13 mouse cellular contexts compared by ENCODE assay signal in the genomic region with DNA sequence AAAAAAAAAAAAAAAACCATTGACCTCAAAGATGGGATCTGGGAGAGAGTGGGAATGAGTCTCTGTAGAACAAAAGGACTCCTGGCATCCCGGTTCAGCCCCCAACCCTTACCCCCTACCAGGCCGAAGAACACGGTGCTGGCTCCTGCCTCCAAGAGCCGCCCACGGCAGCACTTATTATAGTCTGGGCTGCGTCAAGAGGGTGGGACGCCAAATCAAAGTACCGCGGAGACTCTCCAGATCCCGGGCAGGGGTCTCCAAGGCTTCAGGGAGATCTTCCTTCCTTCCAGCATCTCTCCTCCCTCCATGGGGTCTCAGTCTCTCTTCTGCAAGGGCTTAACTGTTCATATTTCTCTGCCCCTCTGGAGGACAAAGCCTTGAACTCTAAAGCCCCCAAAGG. TPM values are rescaled to one million over a fixed set of nuclear protein-coding genes. Genes with fewer than 3 reads are reported as not detected.
DNase-seq lines count a peak whose midpoint lies in the region; ATAC-seq and TF ChIP-seq lines count a peak whose summit lies in the region.
"Had no signal": no experiment of that assay in that cellular context is flagged by ENCODE, and none has a peak within 500 bp of the region (broad histone marks: within the 10 kb centered on the region; RNA-seq: fewer than 3 reads in every experiment).

No protein-coding gene starts in this region.

- 6% methylated on average over 10 of the region's 10 CpGs for WGBS in embryonic facial prominence, embryonic 10.5 days
- 5% methylated on average over 10 of the region's 10 CpGs for WGBS in hindbrain, embryonic 12.5 days
- WGBS in midbrain, embryonic 16.5 days = 5% methylated on average over 10 of the region's 10 CpGs
- 19% methylated on average over 10 of the region's 10 CpGs for WGBS in lung, adult 2 months

- no peak for TF ChIP-seq POLR2A in lung, adult 2 months (IDR thresholded peaks at IDR 0.05; ENCODE audit: borderline replicate concordance, extremely low read depth, low read depth, low read length)

- no peaks in the 10 kb centered on the region for H3K36me3 ChIP-seq in embryonic facial prominence, embryonic 10.5 days (replicated peaks)
- no peaks in the 10 kb centered on the region for H3K36me3 ChIP-seq in hindbrain, embryonic 12.5 days
- H3K36me3 ChIP-seq in midbrain, embryonic 16.5 days (ENCODE audit: control insufficient read depth, insufficient read depth, low read length) = no peaks in the 10 kb centered on the region
- H3K36me3 ChIP-seq: heart, embryonic 10.5 days had no signal

- H3K4me2 ChIP-seq in hindbrain, embryonic 12.5 days (replicated peaks) = peak overlapping the region; percentile 97
- peak overlapping the region; percentile 99 for H3K4me2 ChIP-seq in midbrain, embryonic 16.5 days (ENCODE audit: low read length)

- no peak overlapping the region for H3K27ac ChIP-seq in embryonic facial prominence, embryonic 10.5 days (replicated peaks)
- H3K27ac ChIP-seq in hindbrain, embryonic 12.5 days = peak overlapping the region; percentile 56
- H3K27ac ChIP-seq in midbrain, embryonic 16.5 days (ENCODE audit: low read length) = peak overlapping the region; percentile 95
- H3K27ac ChIP-seq: heart, embryonic 10.5 days; liver, embryonic 14.5 days had no signal

- H3K27me3 ChIP-seq in embryonic facial prominence, embryonic 10.5 days (replicated peaks; ENCODE audit: low read depth, poor library complexity, severe bottlenecking) = peaks cover 78% of the 10 kb centered on the region
- H3K27me3 ChIP-seq in hindbrain, embryonic 12.5 days = peaks cover 73% of the 10 kb centered on the region
- 0 out of 2 replicates have a peak, but pooled peaks cover 3% of the 10 kb centered on the region for H3K27me3 ChIP-seq in midbrain, embryonic 16.5 days (ENCODE audit: control insufficient read depth, insufficient read depth, low read depth, low read length)
- H3K27me3 ChIP-seq: megakaryocyte, embryonic 14.5 days had no signal

- peak; percentile 79 for DNase-seq in brain, adult 2 months (ENCODE audit: low read depth, low spot score)
- no peak for DNase-seq in embryonic facial prominence, embryonic 10.5 days (ENCODE audit: low spot score)
- DNase-seq in lung, adult 2 months = no peak
- DNase-seq in gastrocnemius, adult 18-20 months (ENCODE audit: low spot score) = no peak
- DNase-seq in lung, postnatal 36 days = no peak
- DNase-seq: kidney, postnatal 10 days; thymus, adult 18-20 months had no signal

- ATAC-seq in hindbrain, embryonic 12.5 days (ENCODE audit: low FRiP score) = no peak
- no peak for ATAC-seq in midbrain, embryonic 16.5 days

- no peaks in the 10 kb centered on the region for H3K9me3 ChIP-seq in embryonic facial prominence, embryonic 10.5 days
- H3K9me3 ChIP-seq in hindbrain, embryonic 12.5 days (replicated peaks) = no peaks in the 10 kb centered on the region
- H3K9me3 ChIP-seq in midbrain, embryonic 16.5 days (replicated peaks; ENCODE audit: control insufficient read depth, low read length, poor library complexity, severe bottlenecking) = no peaks in the 10 kb centered on the region
- H3K9me3 ChIP-seq: heart, embryonic 10.5 days had no signal

- H3K4me1 ChIP-seq in embryonic facial prominence, embryonic 10.5 days = peaks cover 61% of the 10 kb centered on the region
- peaks cover 48% of the 10 kb centered on the region for H3K4me1 ChIP-seq in hindbrain, embryonic 12.5 days
- H3K4me1 ChIP-seq in midbrain, embryonic 16.5 days (ENCODE audit: control insufficient read depth, insufficient read depth, low read length) = peaks cover 39% of the 10 kb centered on the region
- H3K4me1 ChIP-seq in lung, adult 2 months (ENCODE audit: control insufficient read depth, insufficient read depth, low read length) = peaks cover 3% of the 10 kb centered on the region

- no peak for TF ChIP-seq CTCF in lung, adult 2 months (IDR thresholded peaks at IDR 0.05; ENCODE audit: insufficient read depth, low read length)

- H3K9ac ChIP-seq in hindbrain, embryonic 12.5 days = peak overlapping the region; percentile 27; the same call in 1 of the 2 replicates
- H3K9ac ChIP-seq in midbrain, embryonic 16.5 days (ENCODE audit: low read depth, low read length) = peak overlapping the region; percentile 66
- H3K9ac ChIP-seq: liver, embryonic 14.5 days had no signal

- H3K4me3 ChIP-seq in embryonic facial prominence, embryonic 10.5 days = peak overlapping the region; percentile 72; the same call in 1 of the 2 replicates
- peak overlapping the region; percentile 70; the same call in 1 of the 2 replicates for H3K4me3 ChIP-seq in hindbrain, embryonic 12.5 days
- peak overlapping the region; percentile 88 for H3K4me3 ChIP-seq in midbrain, embryonic 16.5 days (ENCODE audit: low read depth, low read length)
- H3K4me3 ChIP-seq in lung, adult 2 months (replicated peaks; ENCODE audit: extremely low read depth, low read depth, low read length) = no peak overlapping the region
- H3K4me3 ChIP-seq: heart, embryonic 10.5 days; megakaryocyte, embryonic 14.5 days had no signal

RNA-seq across cellular contexts. Expression of a gene that starts 2.4 kb away (rescaled TPM):
- polyA plus RNA-seq in embryonic facial prominence, embryonic 10.5 days (2016; fragmentation: Nextera tagmentation; extraction: Ambion mirVana) = 0.04 and 0.21 TPM in 2 replicates
- polyA plus RNA-seq in hindbrain, embryonic 12.5 days (2016; fragmentation: Nextera tagmentation; extraction: Ambion mirVana) = 1.7 and 2.0 TPM in 2 replicates
- 5.1 and 5.3 TPM in 2 replicates for polyA plus RNA-seq in midbrain, embryonic 16.5 days (2015; fragmentation: Nextera tagmentation; extraction: Ambion mirVana)
- polyA plus RNA-seq in lung, adult 2 months (2012; rRNA removed) = 5.2 and 7.7 TPM in 2 replicates
- total RNA-seq in gastrocnemius, adult 18-20 months (2021) = 1 to 10 TPM; 1.3 to 1.7 TPM

RNA-seq across cellular contexts. Expression of a gene that starts 7.5 kb away (rescaled TPM):
- 168 and 180 TPM in 2 replicates for polyA plus RNA-seq in embryonic facial prominence, embryonic 10.5 days (2016; fragmentation: Nextera tagmentation; extraction: Ambion mirVana)
- polyA plus RNA-seq in hindbrain, embryonic 12.5 days (2016; fragmentation: Nextera tagmentation; extraction: Ambion mirVana) = 141 and 148 TPM in 2 replicates
- polyA plus RNA-seq in midbrain, embryonic 16.5 days (2015; fragmentation: Nextera tagmentation; extraction: Ambion mirVana) = 105 and 110 TPM in 2 replicates
- polyA plus RNA-seq in lung, adult 2 months (2012; rRNA removed) = 60.8 and 99.3 TPM in 2 replicates
- 10 to 100 TPM; 22.4 to 23.4 TPM for total RNA-seq in gastrocnemius, adult 18-20 months (2021)

RNA-seq across cellular contexts. Expression of a gene that starts 14.2 kb away (rescaled TPM):
- 3,008 and 3,023 TPM in 2 replicates for polyA plus RNA-seq in embryonic facial prominence, embryonic 10.5 days (2016; fragmentation: Nextera tagmentation; extraction: Ambion mirVana)
- 1,725 and 1,814 TPM in 2 replicates for polyA plus RNA-seq in hindbrain, embryonic 12.5 days (2016; fragmentation: Nextera tagmentation; extraction: Ambion mirVana)
- polyA plus RNA-seq in midbrain, embryonic 16.5 days (2015; fragmentation: Nextera tagmentation; extraction: Ambion mirVana) = 646 and 776 TPM in 2 replicates
- polyA plus RNA-seq in lung, adult 2 months (2012; rRNA removed) = 151 and 182 TPM in 2 replicates
- total RNA-seq in gastrocnemius, adult 18-20 months (2021) = 10 to 100 TPM; 42.2 to 45.6 TPM

RNA-seq across cellular contexts. Expression of a gene that starts 17.5 kb away (rescaled TPM):
- polyA plus RNA-seq in embryonic facial prominence, embryonic 10.5 days (2016; fragmentation: Nextera tagmentation; extraction: Ambion mirVana) = 1.2 and 1.3 TPM in 2 replicates
- 5.4 and 6.1 TPM in 2 replicates for polyA plus RNA-seq in hindbrain, embryonic 12.5 days (2016; fragmentation: Nextera tagmentation; extraction: Ambion mirVana)
- polyA plus RNA-seq in midbrain, embryonic 16.5 days (2015; fragmentation: Nextera tagmentation; extraction: Ambion mirVana) = 5.6 and 6.3 TPM in 2 replicates
- 5.4 and 6.1 TPM in 2 replicates for polyA plus RNA-seq in lung, adult 2 months (2012; rRNA removed)
- 1 to 10 TPM in 1 of 2 experiments, under 1 TPM in 1; 0.39 to 1.0 TPM for total RNA-seq in gastrocnemius, adult 18-20 months (2021)

RNA-seq across cellular contexts. Expression of a gene that starts 29.5 kb away (rescaled TPM):
- polyA plus RNA-seq in embryonic facial prominence, embryonic 10.5 days (2016; fragmentation: Nextera tagmentation; extraction: Ambion mirVana) = 0.14 TPM in 2 replicates
- polyA plus RNA-seq in hindbrain, embryonic 12.5 days (2016; fragmentation: Nextera tagmentation; extraction: Ambion mirVana) = 0.25 TPM in 1 of 2 replicates, not detected in the other
- polyA plus RNA-seq in midbrain, embryonic 16.5 days (2015; fragmentation: Nextera tagmentation; extraction: Ambion mirVana) = 0.08 and 0.14 TPM in 2 replicates
- polyA plus RNA-seq in lung, adult 2 months (2012; rRNA removed) = 0.14 and 0.26 TPM in 2 replicates
- total RNA-seq in gastrocnemius, adult 18-20 months (2021) = under 1 TPM in 1 of 2 experiments, not detected in 1; 0.19 TPM
- total RNA-seq: gastrocnemius, adult 8-10 months had no signal
